Comparison of ENCODE assay signal across 8 mouse cellular contexts in the genomic region with DNA sequence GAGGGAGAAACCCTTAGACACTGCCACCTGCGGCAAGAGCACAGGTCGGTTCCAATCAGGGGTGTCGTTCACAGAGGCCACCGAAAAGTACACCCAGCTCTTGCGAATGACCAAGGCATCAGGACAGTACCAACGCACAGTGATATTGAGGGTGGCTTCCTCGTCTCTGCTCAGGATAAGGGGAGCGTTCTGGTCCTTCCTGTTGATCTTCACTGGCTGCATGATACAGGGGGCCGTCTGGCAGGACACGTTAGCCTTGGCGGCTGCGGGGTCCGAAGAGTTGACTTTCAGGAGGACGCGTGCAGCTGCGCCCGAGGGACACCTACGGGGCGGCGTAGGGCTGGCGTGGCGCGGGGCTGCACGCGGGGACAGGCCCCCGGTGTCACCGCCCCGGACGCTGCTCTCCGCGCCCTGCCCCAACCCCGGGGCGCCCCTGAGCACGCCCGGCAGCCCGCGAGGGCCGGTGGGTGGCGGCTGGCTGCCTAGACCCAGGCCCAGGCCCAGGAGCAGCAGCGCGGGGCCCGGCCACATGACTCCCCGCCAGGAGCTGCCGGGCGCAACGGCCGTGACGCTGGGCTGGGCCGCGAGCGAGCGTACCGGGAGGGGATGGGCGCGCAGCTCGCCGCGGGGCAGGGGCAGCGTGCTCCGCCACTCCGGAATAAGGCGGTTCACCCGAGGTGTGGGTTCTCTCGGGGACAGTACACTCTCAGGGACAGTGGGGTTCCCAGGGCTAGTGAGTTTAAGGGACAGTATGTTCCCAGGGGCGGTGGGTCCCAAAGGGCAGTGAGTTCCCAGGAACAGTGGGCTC. TPM values are rescaled to one million over a fixed set of nuclear protein-coding genes. Genes with fewer than 3 reads are reported as not detected.
A peak's percentile ranks its signal among the peaks of the same experiment; 100 is the strongest.
DNase-seq lines count a peak whose midpoint lies in the region; ATAC-seq and TF ChIP-seq lines count a peak whose summit lies in the region.

A gene (minus strand): TSS at position 532 of the 808 bp plus-strand sequence.

- H3K27me3 ChIP-seq in forebrain, embryonic 16.5 days (replicated peaks; ENCODE audit: control insufficient read depth, insufficient read depth, low read length), result peaks cover 8% of the 10 kb centered on the region
- peaks cover 8% of the 10 kb centered on the region; the same call in 1 of the 2 replicates for H3K27me3 ChIP-seq in hindbrain, embryonic 16.5 days (replicated peaks; ENCODE audit: control insufficient read depth, insufficient read depth, low read length)
- H3K27me3 ChIP-seq in liver, embryonic 13.5 days, result peaks cover 38% of the 10 kb centered on the region

- peaks cover 5% of the 10 kb centered on the region; the same call in 1 of the 2 replicates for H3K4me1 ChIP-seq in forebrain, embryonic 16.5 days (replicated peaks; ENCODE audit: control insufficient read depth, insufficient read depth, low read length)
- H3K4me1 ChIP-seq in hindbrain, embryonic 16.5 days (ENCODE audit: control insufficient read depth, insufficient read depth, low read depth, low read length), result peaks cover 5% of the 10 kb centered on the region
- H3K4me1 ChIP-seq in liver, embryonic 13.5 days (replicated peaks), result peaks cover 19% of the 10 kb centered on the region
- H3K4me1 ChIP-seq in olfactory bulb, adult 2 months (ENCODE audit: control insufficient read depth, insufficient read depth, low read length), result peaks cover 11% of the 10 kb centered on the region

- peaks cover 5% of the 10 kb centered on the region; the same call in 1 of the 2 replicates for H3K9me3 ChIP-seq in forebrain, embryonic 16.5 days (ENCODE audit: control insufficient read depth, low read length)
- H3K9me3 ChIP-seq in hindbrain, embryonic 16.5 days (ENCODE audit: control insufficient read depth, low read length), result no peaks in the 10 kb centered on the region; the same call in 1 of the 2 replicates
- H3K9me3 ChIP-seq in liver, embryonic 13.5 days (replicated peaks), result peaks cover 27% of the 10 kb centered on the region

- DNase-seq in spleen, postnatal 10 days (ENCODE audit: low spot score in 2 of 2), result peak; percentile 46 to 50
- no peak for DNase-seq in spleen, postnatal 14 days (ENCODE audit: low spot score in 2 of 2)
- peak; percentile 52 for DNase-seq in cerebellum, adult 9-10 months
- no peak for DNase-seq in liver, embryonic 13.5 days
- no peak for DNase-seq in c-Kit-positive CD71-positive TER-119-positive erythroid progenitor cells, embryonic 14.5 days (ENCODE audit: low spot score)

- H3K36me3 ChIP-seq in forebrain, embryonic 16.5 days (ENCODE audit: control insufficient read depth, insufficient read depth), result no peaks in the 10 kb centered on the region
- no peaks in the 10 kb centered on the region for H3K36me3 ChIP-seq in hindbrain, embryonic 16.5 days (ENCODE audit: control insufficient read depth, insufficient read depth, low read length)
- no peaks in the 10 kb centered on the region for H3K36me3 ChIP-seq in liver, embryonic 13.5 days

- peak within 1 kb of the TSS; percentile 89 for H3K4me2 ChIP-seq in forebrain, embryonic 16.5 days (ENCODE audit: low read length)
- H3K4me2 ChIP-seq in hindbrain, embryonic 16.5 days (ENCODE audit: low read length), result peak within 1 kb of the TSS; percentile 97
- peak within 1 kb of the TSS; percentile 75 for H3K4me2 ChIP-seq in liver, embryonic 13.5 days

- TF ChIP-seq CTCF in olfactory bulb, adult 2 months (IDR thresholded peaks at IDR 0.05; ENCODE audit: insufficient read depth, low read depth, low read length), result no peak

- ATAC-seq in forebrain, embryonic 16.5 days, result peak; percentile 38; the same call in 1 of the 2 replicates
- peak; percentile 72 for ATAC-seq in hindbrain, embryonic 16.5 days
- peak; percentile 75 for ATAC-seq in liver, embryonic 13.5 days (ENCODE audit: low read depth)

- H3K4me3 ChIP-seq in forebrain, embryonic 16.5 days (replicated peaks; ENCODE audit: low read length), result peak within 1 kb of the TSS; percentile 46
- peak within 1 kb of the TSS; percentile 57 for H3K4me3 ChIP-seq in hindbrain, embryonic 16.5 days (ENCODE audit: low read length)
- H3K4me3 ChIP-seq in liver, embryonic 13.5 days (replicated peaks), result peak within 1 kb of the TSS; percentile 57
- H3K4me3 ChIP-seq in olfactory bulb, adult 2 months (ENCODE audit: insufficient read depth, low read depth, low read length), result peak within 1 kb of the TSS; percentile 57

- no peak within 1 kb of the TSS for H3K27ac ChIP-seq in forebrain, embryonic 16.5 days (ENCODE audit: low read length)
- H3K27ac ChIP-seq in hindbrain, embryonic 16.5 days (ENCODE audit: low read depth, low read length), result peak within 1 kb of the TSS; percentile 12; the same call in 1 of the 2 replicates
- H3K27ac ChIP-seq in liver, embryonic 13.5 days, result no peak within 1 kb of the TSS
- no peak within 1 kb of the TSS for H3K27ac ChIP-seq in olfactory bulb, adult 2 months (ENCODE audit: insufficient read depth, low read depth, low read length)

- no peak for TF ChIP-seq POLR2A in olfactory bulb, adult 2 months (IDR thresholded peaks at IDR 0.05; ENCODE audit: insufficient read depth, low read depth, low read length)

- H3K9ac ChIP-seq in forebrain, embryonic 16.5 days (replicated peaks; ENCODE audit: low read depth, low read length), result peak within 1 kb of the TSS; percentile 59
- H3K9ac ChIP-seq in hindbrain, embryonic 16.5 days (ENCODE audit: low read depth, low read length), result peak within 1 kb of the TSS; percentile 79
- H3K9ac ChIP-seq in liver, embryonic 13.5 days, result peak within 1 kb of the TSS; percentile 67

- WGBS in forebrain, embryonic 16.5 days, result 2% methylated on average over 65 of the region's 65 CpGs
- WGBS in hindbrain, embryonic 16.5 days, result 2% methylated on average over 54 of the region's 65 CpGs
- 1% methylated on average over 65 of the region's 65 CpGs for WGBS in liver, embryonic 13.5 days (ENCODE audit: insufficient replicate concordance)
- WGBS in olfactory bulb, adult 2 months, result 3% methylated on average over 65 of the region's 65 CpGs

RNA-seq across cellular contexts. Expression of the gene that starts here (rescaled TPM):
- 0.04 TPM in 2 replicates for polyA plus RNA-seq in forebrain, embryonic 16.5 days (2015; fragmentation: Nextera tagmentation; extraction: Ambion mirVana)
- 0.05 and 0.08 TPM in 2 replicates for polyA plus RNA-seq in hindbrain, embryonic 16.5 days (2015; fragmentation: Nextera tagmentation; extraction: Ambion mirVana)
- polyA plus RNA-seq in liver, embryonic 13.5 days (2015; fragmentation: Nextera tagmentation; extraction: Ambion mirVana), result 0.06 and 0.08 TPM in 2 replicates
- polyA plus RNA-seq in olfactory bulb, adult 2 months (2012; ENCODE audit: insufficient read depth, insufficient read length, low replicate concordance, missing spikeins), result not detected in 2 replicates

Comparison
In these comparisons a context has a peak if more than half of its experiments do, and no peak if none do; other contexts are left out.
1. DNase-seq: peak in spleen, postnatal 10 days (2 of 2) and cerebellum, adult 9-10 months (single experiment); none in spleen, postnatal 14 days (0 of 2), liver, embryonic 13.5 days (single experiment) and c-Kit-positive CD71-positive TER-119-positive erythroid progenitor cells, embryonic 14.5 days (single experiment).
2. Peak in ATAC-seq, H3K4me3 ChIP-seq, H3K9ac ChIP-seq and H3K4me2 ChIP-seq in forebrain, embryonic 16.5 days; RNA of the gene not detected or under 1 TPM.
3. Peak in ATAC-seq, H3K4me3 ChIP-seq, H3K27ac ChIP-seq, H3K9ac ChIP-seq and H3K4me2 ChIP-seq in hindbrain, embryonic 16.5 days; RNA of the gene not detected or under 1 TPM.
4. Peak in ATAC-seq, H3K4me3 ChIP-seq, H3K9ac ChIP-seq and H3K4me2 ChIP-seq in liver, embryonic 13.5 days; RNA of the gene not detected or under 1 TPM.
5. Peak in every context shown above with its lines, with median percentiles within 50 percentile points of each other: ATAC-seq, H3K4me2 ChIP-seq, H3K4me3 ChIP-seq and H3K9ac ChIP-seq.